Mouse (Mus musculus) CD8-positive naive resting alpha-beta T cell, adult 2 months (primary cell): ENCODE measurements around the gene Tspyl1.

Experiments used
- DNase-seq, 2 experiments: peaks; one replicate each; pipeline ENCODE4 v3.0.0; 2022; ENCODE audit warnings: low read depth in 2 of 2, low spot score in 2 of 2

Gene Tspyl1

GRCm38 (mm10) chr10:34297980-34298753 is 16.2 kb downstream of the Tspyl1 start:
- DNase-seq = no peak

GRCm38 (mm10) chr10:34300368-34300767 is 18.4 kb downstream of the Tspyl1 start:
- DNase-seq = no peak

GRCm38 (mm10) chr10:34307070-34307469 is 25.1 kb downstream of the Tspyl1 start:
- DNase-seq = no peak

- DNase-seq = no peak
These were observed 28.1 kb downstream of the Tspyl1 start for GRCm38 (mm10) chr10:34309915-34310685.

GRCm38 (mm10) chr10:34312536-34312935 is 30.5 kb downstream of the Tspyl1 start:
- no peak for DNase-seq

- DNase-seq = no peak
These were observed 34.7 kb downstream of the Tspyl1 start for GRCm38 (mm10) chr10:34316571-34317216.

GRCm38 (mm10) chr10:34317217-34317606 is 35.2 kb downstream of the Tspyl1 start:
- DNase-seq = no peak

GRCm38 (mm10) chr10:34320809-34321208 is 38.8 kb downstream of the Tspyl1 start:
- no peak for DNase-seq

GRCm38 (mm10) chr10:34326701-34327100 is 44.7 kb downstream of the Tspyl1 start:
- peak in 1 of 2 experiments; percentile 13 for DNase-seq

GRCm38 (mm10) chr10:34327144-34327543 is 45.2 kb downstream of the Tspyl1 start:
- no peak for DNase-seq

GRCm38 (mm10) chr10:34328310-34328709 is 46.3 kb downstream of the Tspyl1 start:
- no peak for DNase-seq
